Mouse (Mus musculus): ENCODE data around the gene Rae1. TPM values are rescaled to one million over a fixed set of nuclear protein-coding genes. Genes with fewer than 3 reads are reported as not detected.

Rae1 gene
- polyA plus RNA-seq, 1 experiment from 2014 or later = 101 TPM

- peaks cover 50 to 77% of the 10 kb centered on the region in 2 experiments for H3K4me1 ChIP-seq (ENCODE audit: control insufficient read depth in 2 of 2, insufficient read depth in 2 of 2, low read length in 2 of 2)
- H3K27ac ChIP-seq (replicated peaks in 1 of 2; ENCODE audit: control insufficient read depth in 1 of 2, insufficient read depth in 1 of 2, low read depth in 2 of 2, low read length in 2 of 2) = peak overlapping the region; percentile 12 to 50; a peak in 2 of 4 replicates
- H3K9ac ChIP-seq (ENCODE audit: low read length) = peak overlapping the region; percentile 32
- H3K4me2 ChIP-seq (ENCODE audit: low read length) = peak overlapping the region; percentile 84
- H3K27me3 ChIP-seq (ENCODE audit: control insufficient read depth, insufficient read depth, low read length) = no peaks in the 10 kb centered on the region
- peak overlapping the region in 1 of 2 experiments; percentile 8; a peak in 1 of 4 replicates for H3K4me3 ChIP-seq (ENCODE audit: control insufficient read depth in 1 of 2, insufficient read depth in 1 of 2, low read depth in 1 of 2, low read length in 2 of 2)
- 76% methylated on average over 6 of the region's 6 CpGs for WGBS
- H3K36me3 ChIP-seq (ENCODE audit: control insufficient read depth, insufficient read depth, low read length) = peaks cover 85% of the 10 kb centered on the region
- no peaks in the 10 kb centered on the region for H3K9me3 ChIP-seq (ENCODE audit: control insufficient read depth, low read length)
- ATAC-seq (ENCODE audit: insufficient number of reproducible peaks, insufficient read depth, low FRiP score, low read depth) = no peak
Observed at GRCm38 (mm10) chr2:173027169-173027823, 27.4 kb downstream of the Rae1 start.

GRCm38 (mm10) chr2:173027824-173028495 is 28.0 kb downstream of the Rae1 start:
- Histone ChIP-seq H3K4me1 (ENCODE audit: control insufficient read depth in 2 of 2, insufficient read depth in 2 of 2, low read length in 2 of 2) (peaks cover 50 to 77% of the 10 kb centered on the region in 2 experiments), H3K27me3 (ENCODE audit: control insufficient read depth, insufficient read depth, low read length) (no peaks in the 10 kb centered on the region), H3K4me2 (ENCODE audit: low read length) (peak overlapping the region; percentile 84; the same call in 1 of the 2 replicates), H3K9ac (ENCODE audit: low read length) (peak overlapping the region; percentile 32; the same call in 1 of the 2 replicates), H3K36me3 (ENCODE audit: control insufficient read depth, insufficient read depth, low read length) (peaks cover 92% of the 10 kb centered on the region), H3K9me3 (ENCODE audit: control insufficient read depth, low read length) (no peaks in the 10 kb centered on the region), H3K27ac (replicated peaks in 1 of 2; ENCODE audit: control insufficient read depth in 1 of 2, insufficient read depth in 1 of 2, low read depth in 2 of 2, low read length in 2 of 2) (peak overlapping the region; percentile 12 to 50; a peak in 2 of 4 replicates), H3K4me3 (ENCODE audit: control insufficient read depth in 1 of 2, insufficient read depth in 1 of 2, low read depth in 1 of 2, low read length in 2 of 2) (no peak overlapping the region)
- no peak for ATAC-seq (ENCODE audit: insufficient number of reproducible peaks, insufficient read depth, low FRiP score, low read depth)
- WGBS = 42% methylated on average over 4 of the region's 4 CpGs

- H3K4me2 ChIP-seq (ENCODE audit: low read length) = no peak overlapping the region; the same call in 1 of the 2 replicates
- H3K27me3 ChIP-seq (ENCODE audit: control insufficient read depth, insufficient read depth, low read length) = no peaks in the 10 kb centered on the region
- H3K27ac ChIP-seq (replicated peaks in 1 of 2; ENCODE audit: control insufficient read depth in 1 of 2, insufficient read depth in 1 of 2, low read depth in 2 of 2, low read length in 2 of 2) = 0 out of 4 replicates have a peak overlapping the region, but pooled peaks of 1 of the 2 experiments have one; percentile 50
- 86% methylated on average over 3 of the region's 3 CpGs for WGBS
- H3K4me3 ChIP-seq (ENCODE audit: control insufficient read depth in 1 of 2, insufficient read depth in 1 of 2, low read depth in 1 of 2, low read length in 2 of 2) = no peak overlapping the region
- 0 out of 2 replicates have a peak overlapping the region, but pooled peaks have one; percentile 6 for H3K9ac ChIP-seq (ENCODE audit: low read length)
- H3K36me3 ChIP-seq (ENCODE audit: control insufficient read depth, insufficient read depth, low read length) = peaks cover 98% of the 10 kb centered on the region
- H3K9me3 ChIP-seq (ENCODE audit: control insufficient read depth, low read length) = no peaks in the 10 kb centered on the region
- H3K4me1 ChIP-seq (ENCODE audit: control insufficient read depth in 2 of 2, insufficient read depth in 2 of 2, low read length in 2 of 2) = peaks cover 45 to 72% of the 10 kb centered on the region in 2 experiments
- ATAC-seq (ENCODE audit: insufficient number of reproducible peaks, insufficient read depth, low FRiP score, low read depth) = no peak
Observed at GRCm38 (mm10) chr2:173028508-173029031, 28.7 kb downstream of the Rae1 start.

- WGBS = 60% methylated on average over 12 of the region's 12 CpGs
- H3K27me3 ChIP-seq (ENCODE audit: control insufficient read depth, insufficient read depth, low read length) = no peaks in the 10 kb centered on the region
- H3K4me1 ChIP-seq (ENCODE audit: control insufficient read depth in 2 of 2, insufficient read depth in 2 of 2, low read length in 2 of 2) = peaks cover 32 to 66% of the 10 kb centered on the region in 2 experiments
- H3K27ac ChIP-seq (replicated peaks in 1 of 2; ENCODE audit: control insufficient read depth in 1 of 2, insufficient read depth in 1 of 2, low read depth in 2 of 2, low read length in 2 of 2) = peak overlapping the region in 1 of 2 experiments; percentile 28; a peak in 1 of 4 replicates
- no peak overlapping the region; a peak in 1 of 4 replicates for H3K4me3 ChIP-seq (ENCODE audit: control insufficient read depth in 1 of 2, insufficient read depth in 1 of 2, low read depth in 1 of 2, low read length in 2 of 2)
- ATAC-seq (ENCODE audit: insufficient number of reproducible peaks, insufficient read depth, low FRiP score, low read depth) = no peak
- peaks cover 100% of the 10 kb centered on the region for H3K36me3 ChIP-seq (ENCODE audit: control insufficient read depth, insufficient read depth, low read length)
- peak overlapping the region; percentile 30; the same call in 1 of the 2 replicates for H3K9ac ChIP-seq (ENCODE audit: low read length)
- no peaks in the 10 kb centered on the region for H3K9me3 ChIP-seq (ENCODE audit: control insufficient read depth, low read length)
- H3K4me2 ChIP-seq (ENCODE audit: low read length) = peak overlapping the region; percentile 23; the same call in 1 of the 2 replicates
Observed at GRCm38 (mm10) chr2:173030591-173031338, 30.8 kb downstream of the Rae1 start.

GRCm38 (mm10) chr2:173033531-173033930 is 33.6 kb downstream of the Rae1 start:
- Histone ChIP-seq H3K36me3 (ENCODE audit: control insufficient read depth, insufficient read depth, low read length) (peaks cover 77% of the 10 kb centered on the region), H3K4me3 (ENCODE audit: control insufficient read depth in 1 of 2, insufficient read depth in 1 of 2, low read depth in 1 of 2, low read length in 2 of 2) (no peak overlapping the region), H3K9me3 (ENCODE audit: control insufficient read depth, low read length) (no peaks in the 10 kb centered on the region), H3K27ac (replicated peaks in 1 of 2; ENCODE audit: control insufficient read depth in 1 of 2, insufficient read depth in 1 of 2, low read depth in 2 of 2, low read length in 2 of 2) (no peak overlapping the region), H3K27me3 (ENCODE audit: control insufficient read depth, insufficient read depth, low read length) (no peaks in the 10 kb centered on the region), H3K9ac (ENCODE audit: low read length) (no peak overlapping the region), H3K4me2 (ENCODE audit: low read length) (no peak overlapping the region), H3K4me1 (ENCODE audit: control insufficient read depth in 2 of 2, insufficient read depth in 2 of 2, low read length in 2 of 2) (peaks cover 8 to 46% of the 10 kb centered on the region in 2 experiments; a peak in 3 of 4 replicates)
- WGBS = 92% methylated on average over 13 of the region's 13 CpGs
- ATAC-seq (ENCODE audit: insufficient number of reproducible peaks, insufficient read depth, low FRiP score, low read depth) = no peak

GRCm38 (mm10) chr2:173034998-173035397 is 35.1 kb downstream of the Rae1 start:
- Histone ChIP-seq H3K4me1 (ENCODE audit: control insufficient read depth in 2 of 2, insufficient read depth in 2 of 2, low read length in 2 of 2) (peaks cover 6 to 38% of the 10 kb centered on the region in 2 experiments; a peak in 3 of 4 replicates), H3K9ac (ENCODE audit: low read length) (peak overlapping the region; percentile 42), H3K9me3 (ENCODE audit: control insufficient read depth, low read length) (no peaks in the 10 kb centered on the region), H3K36me3 (ENCODE audit: control insufficient read depth, insufficient read depth, low read length) (peaks cover 62% of the 10 kb centered on the region), H3K4me2 (ENCODE audit: low read length) (no peak overlapping the region; the same call in 1 of the 2 replicates), H3K27me3 (ENCODE audit: control insufficient read depth, insufficient read depth, low read length) (no peaks in the 10 kb centered on the region), H3K4me3 (ENCODE audit: control insufficient read depth in 1 of 2, insufficient read depth in 1 of 2, low read depth in 1 of 2, low read length in 2 of 2) (no peak overlapping the region), H3K27ac (replicated peaks in 1 of 2; ENCODE audit: control insufficient read depth in 1 of 2, insufficient read depth in 1 of 2, low read depth in 2 of 2, low read length in 2 of 2) (peak overlapping the region in 1 of 2 experiments; percentile 5; a peak in 2 of 4 replicates)
- ATAC-seq (ENCODE audit: insufficient number of reproducible peaks, insufficient read depth, low FRiP score, low read depth) = no peak
- 7% methylated on average over 4 of the region's 4 CpGs for WGBS

- no peak overlapping the region for H3K4me3 ChIP-seq (ENCODE audit: control insufficient read depth in 1 of 2, insufficient read depth in 1 of 2, low read depth in 1 of 2, low read length in 2 of 2)
- H3K9me3 ChIP-seq (ENCODE audit: control insufficient read depth, low read length) = no peaks in the 10 kb centered on the region
- no peak overlapping the region for H3K4me2 ChIP-seq (ENCODE audit: low read length)
- H3K27ac ChIP-seq (replicated peaks in 1 of 2; ENCODE audit: control insufficient read depth in 1 of 2, insufficient read depth in 1 of 2, low read depth in 2 of 2, low read length in 2 of 2) = no peak overlapping the region
- ATAC-seq (ENCODE audit: insufficient number of reproducible peaks, insufficient read depth, low FRiP score, low read depth) = no peak
- peaks cover 55% of the 10 kb centered on the region for H3K36me3 ChIP-seq (ENCODE audit: control insufficient read depth, insufficient read depth, low read length)
- H3K4me1 ChIP-seq (ENCODE audit: control insufficient read depth in 2 of 2, insufficient read depth in 2 of 2, low read length in 2 of 2) = peaks cover 6 to 31% of the 10 kb centered on the region in 2 experiments; a peak in 3 of 4 replicates
- H3K9ac ChIP-seq (ENCODE audit: low read length) = no peak overlapping the region
- no peaks in the 10 kb centered on the region for H3K27me3 ChIP-seq (ENCODE audit: control insufficient read depth, insufficient read depth, low read length)
- WGBS = 89% methylated on average over 5 of the region's 5 CpGs
Observed at GRCm38 (mm10) chr2:173035653-173036052, 35.7 kb downstream of the Rae1 start.

Measured in heart, embryonic 14.5 days (tissue).